Mouse (Mus musculus) lung, adult 10 weeks (tissue): ENCODE data around the gene Speer1. TPM values are rescaled to one million over a fixed set of nuclear protein-coding genes. Genes with fewer than 3 reads are reported as not detected.

ENCODE experiments used
- polyA plus RNA-seq: library from polyadenylated mRNA; stranded (reverse); fragments of 350-450 nt; fragmentation: Illumina TruSeq; extraction: RNeasy Lipid Tissue Mini Kit (QIAGEN cat#74804); gene quantifications from one replicate; pipeline ENCODE4 v1.2.3, GENCODE M21; 2014; ENCODE audit warnings: low read depth, low replicate concordance; ENCODE audit not compliant: insufficient read depth

Gene Speer1
- not detected for polyA plus RNA-seq

GRCm38 (mm10) chr5:11341216-11341615 lies at the start of gene Speer1:
Gene Speer1 (plus strand): TSS chr5:11341516.

Other genes starting within 250 kb of the Speer1 start
- not detected for gene Gm8879, start 213.9 kb upstream of the Speer1 start, polyA plus RNA-seq
- gene Gm5861, start 158.4 kb upstream of the Speer1 start, polyA plus RNA-seq, result not detected
- gene Gm8890, start 85.5 kb upstream of the Speer1 start, polyA plus RNA-seq, result not detected
- gene Gm8897, start 74.9 kb downstream of the Speer1 start, polyA plus RNA-seq, result not detected
- not detected for gene Gm8906, start 161.2 kb downstream of the Speer1 start, polyA plus RNA-seq